Mouse (Mus musculus) lung, adult 18-20 months (tissue): ENCODE results near the gene Mmp9.

Experiments
- DNase-seq, 2 experiments: peaks; one replicate each; pipeline ENCODE4 v3.0.0; 2022; ENCODE audit warnings: mixed read lengths in 2 of 2

Mmp9 gene

DNA sequence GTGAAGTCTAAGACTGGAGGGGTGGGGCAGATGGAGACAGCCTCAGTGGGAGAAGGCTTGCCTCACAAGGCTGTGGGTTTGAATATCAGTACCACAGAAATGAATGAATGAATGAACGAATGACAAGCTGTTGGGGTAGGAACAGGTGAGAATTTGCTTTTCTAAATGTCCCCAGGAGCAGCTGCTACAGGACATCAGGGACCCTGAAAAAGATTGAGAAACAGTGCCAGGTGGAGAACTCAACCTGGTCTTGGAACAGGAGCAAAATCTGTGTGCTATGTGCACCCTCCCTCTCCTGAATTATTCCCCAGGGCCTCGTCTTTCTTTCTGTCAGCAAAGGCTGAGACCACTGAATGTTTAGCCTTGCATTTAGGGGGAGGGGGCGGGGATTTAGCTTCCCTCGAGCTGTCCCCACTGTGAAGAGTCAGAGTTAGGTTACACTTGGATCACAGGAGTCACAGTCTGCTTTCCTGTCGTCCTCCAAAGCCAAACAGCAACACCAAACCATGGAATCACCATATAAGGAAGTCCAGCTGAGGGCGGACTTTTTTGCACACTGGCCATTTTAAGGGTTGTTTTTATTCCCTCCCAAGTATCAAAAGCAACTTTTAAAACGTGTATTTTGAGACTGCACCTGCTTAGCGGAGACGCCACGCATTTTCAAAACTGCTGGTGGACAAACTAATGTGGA lies at the start of gene Mmp9:
Mmp9 (plus strand) TSS at position 641 of the 691 bp plus-strand sequence.
- DNase-seq: no peak

DNA sequence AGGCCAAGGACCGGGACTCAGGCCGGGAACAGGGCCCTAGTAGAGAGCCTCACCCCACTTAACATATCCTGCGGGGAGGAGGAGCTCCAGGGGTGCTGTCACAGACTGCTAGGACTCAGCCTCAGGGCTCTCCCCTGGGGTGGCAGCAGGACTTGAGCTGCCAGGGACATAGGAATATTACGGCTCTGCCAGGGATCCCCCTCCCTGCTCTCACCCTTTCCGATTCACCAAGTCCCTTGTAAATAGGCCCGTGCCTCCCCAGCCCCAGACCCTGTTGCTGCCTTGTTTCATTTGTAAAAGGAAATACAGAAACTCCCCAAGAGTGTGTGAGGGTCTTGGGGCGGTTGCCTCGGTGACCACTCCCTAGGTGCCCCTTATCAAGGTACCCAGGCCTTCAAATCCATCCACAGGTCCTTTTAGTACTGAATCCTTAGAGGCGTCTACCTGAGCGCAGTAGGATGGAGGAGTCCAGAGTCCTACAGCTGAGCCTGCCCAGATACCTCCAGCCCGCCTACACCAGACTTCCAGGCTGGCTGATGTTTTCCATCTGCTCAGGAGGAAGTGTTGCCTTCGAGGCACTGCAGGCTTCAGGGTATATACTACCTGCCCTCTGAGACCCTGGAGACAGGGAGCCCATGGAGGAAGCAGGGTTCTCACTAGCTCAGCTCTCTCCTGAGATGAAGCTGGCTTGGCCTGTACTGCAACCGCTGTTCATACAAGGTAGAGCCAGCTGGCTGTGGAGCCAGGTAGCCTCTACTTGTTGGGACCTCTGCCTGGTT lies 49.3 kb upstream of the Mmp9 start:
- no peak for DNase-seq

DNA sequence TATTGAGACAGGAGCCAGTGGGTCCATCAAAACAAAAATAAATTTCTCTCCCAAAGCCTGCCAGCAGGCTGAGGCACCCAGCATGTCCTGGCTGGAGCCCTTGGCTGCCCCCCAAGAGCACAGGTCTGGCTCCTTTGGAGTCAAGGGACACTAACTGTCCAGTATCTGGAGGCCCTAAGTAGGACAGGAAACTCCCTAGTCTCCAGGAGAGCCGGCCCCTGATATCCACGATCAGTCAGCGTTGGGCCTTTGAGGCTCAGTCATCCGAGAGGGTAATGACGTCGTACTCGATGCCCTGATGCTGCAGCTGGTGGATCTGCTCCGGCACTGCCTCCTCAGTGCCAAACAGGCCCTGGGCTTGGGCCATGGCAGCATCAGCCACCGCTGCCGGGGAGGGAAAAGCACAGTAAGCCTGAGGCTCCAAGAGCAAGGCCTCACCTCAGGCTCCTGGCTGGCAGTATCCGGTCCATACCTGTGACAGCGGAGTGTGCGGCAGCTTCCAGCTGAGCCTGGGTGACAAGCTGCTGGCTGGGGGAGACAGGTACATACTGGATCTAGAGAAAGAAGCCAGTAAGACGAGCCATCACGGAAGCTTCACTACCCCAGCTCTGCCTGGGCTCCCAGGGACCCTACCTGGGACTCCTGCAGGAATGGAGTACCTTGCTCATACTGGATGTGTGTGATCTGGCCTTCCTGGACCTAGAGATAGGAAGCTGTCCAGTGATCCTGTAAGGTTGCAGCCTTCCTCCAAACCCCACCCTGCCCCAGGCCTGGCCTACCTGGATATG lies 48.5 kb upstream of the Mmp9 start:
- no peak for DNase-seq

DNA sequence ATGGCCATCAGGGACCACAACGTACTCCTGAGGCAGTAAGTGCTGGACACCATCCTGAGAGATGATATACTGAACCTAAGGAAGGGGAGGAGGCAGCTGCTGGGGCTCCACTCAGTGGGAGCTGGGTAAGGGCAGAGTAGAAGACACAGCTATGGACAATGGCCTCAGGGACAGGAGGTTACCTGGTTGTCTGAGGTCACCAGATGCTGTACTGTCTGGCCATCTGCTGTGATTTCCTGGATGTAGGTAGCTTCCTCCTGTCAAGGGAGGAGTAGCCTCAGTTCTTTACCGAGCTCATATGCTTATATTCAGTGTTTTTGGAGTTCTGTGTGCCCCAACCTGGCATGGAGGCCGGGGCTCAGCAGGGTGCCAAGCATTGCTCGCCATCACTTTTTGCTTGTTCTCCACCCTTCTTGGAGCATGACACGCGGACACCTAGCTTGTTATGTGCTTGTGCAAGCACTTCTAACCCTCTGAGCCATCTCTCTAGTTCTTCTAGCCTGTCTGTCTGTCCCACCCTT lies 47.8 kb upstream of the Mmp9 start:
- no peak for DNase-seq

DNA sequence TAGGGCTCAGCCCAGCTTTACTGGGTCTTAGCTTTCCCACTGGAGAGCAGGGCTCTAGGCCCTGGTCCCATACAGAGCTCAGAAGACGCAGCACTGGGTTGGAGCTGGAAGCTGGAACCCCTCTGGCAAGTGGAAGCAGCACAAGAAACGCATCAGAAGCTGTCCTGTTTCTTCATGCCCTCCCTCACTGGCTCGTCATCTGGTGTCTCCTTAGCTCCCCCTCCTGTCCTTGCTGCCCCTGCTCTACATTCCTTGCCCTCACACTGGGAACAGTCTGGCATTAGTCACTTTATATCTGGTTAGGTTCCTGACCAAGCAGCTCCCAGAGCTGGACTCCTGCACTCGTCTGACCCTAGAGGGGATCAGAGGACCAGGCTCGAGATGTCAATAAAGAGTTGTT lies 46.5 kb upstream of the Mmp9 start:
- no peak for DNase-seq

DNA sequence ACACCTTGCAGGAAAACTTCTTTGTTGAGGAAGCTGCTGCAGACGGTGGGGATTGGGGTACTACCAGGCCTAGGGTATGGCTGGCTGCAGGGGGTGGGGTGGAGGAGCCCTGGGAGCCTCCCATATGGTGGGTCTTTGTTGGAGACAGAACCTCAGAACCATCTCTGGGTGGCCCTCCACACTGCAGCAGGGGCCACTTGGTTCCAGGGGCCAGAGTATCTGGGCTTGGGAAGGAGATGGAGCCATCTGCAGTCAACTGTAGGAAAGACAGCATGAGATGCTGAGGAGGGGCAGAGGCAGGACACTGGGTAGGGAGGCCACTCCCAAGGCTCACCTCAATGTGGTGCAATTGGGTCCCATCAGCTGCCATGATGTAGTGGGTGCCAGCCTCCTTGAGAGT lies 45.9 kb upstream of the Mmp9 start:
- DNase-seq: no peak

DNA sequence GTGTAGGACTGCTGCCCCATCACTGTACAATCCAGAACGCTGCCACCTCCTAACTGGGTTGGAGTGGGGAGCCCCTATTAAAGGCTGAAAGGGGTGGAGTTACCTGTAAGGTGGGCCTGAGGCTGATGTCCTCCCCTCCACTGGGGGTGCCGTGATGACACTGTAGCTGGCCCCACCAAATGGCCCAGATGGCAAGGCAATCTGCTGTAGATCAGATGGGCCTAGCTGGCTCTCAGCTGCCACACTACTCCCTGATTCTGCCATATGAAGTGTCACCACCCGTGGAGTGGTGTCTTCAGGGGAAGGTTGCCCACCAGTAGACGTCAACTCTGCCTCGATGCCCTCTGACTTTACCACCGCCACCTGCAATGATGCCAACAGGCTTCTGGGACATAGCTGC lies 44.7 kb upstream of the Mmp9 start:
- no peak for DNase-seq

DNA sequence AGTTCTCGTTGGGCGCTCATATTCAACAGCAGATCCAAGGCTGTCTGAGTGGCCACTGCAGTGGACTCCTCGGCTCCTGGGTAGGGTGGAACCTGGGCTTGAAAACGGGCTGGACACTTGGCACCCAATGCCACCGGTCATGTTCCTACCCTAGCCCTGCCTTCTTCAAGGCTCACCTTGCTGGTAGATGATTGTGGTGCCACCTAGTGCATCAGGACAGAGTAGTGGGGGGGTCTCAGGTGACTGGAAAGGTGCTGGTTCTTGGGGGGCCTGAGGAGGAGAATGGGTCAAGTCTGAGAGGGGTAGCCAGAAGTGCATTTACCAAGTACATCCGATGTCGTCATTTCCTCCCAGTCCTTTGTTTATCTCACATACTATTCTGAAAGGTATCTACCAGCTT lies 42.6 kb upstream of the Mmp9 start:
- no peak for DNase-seq

DNA sequence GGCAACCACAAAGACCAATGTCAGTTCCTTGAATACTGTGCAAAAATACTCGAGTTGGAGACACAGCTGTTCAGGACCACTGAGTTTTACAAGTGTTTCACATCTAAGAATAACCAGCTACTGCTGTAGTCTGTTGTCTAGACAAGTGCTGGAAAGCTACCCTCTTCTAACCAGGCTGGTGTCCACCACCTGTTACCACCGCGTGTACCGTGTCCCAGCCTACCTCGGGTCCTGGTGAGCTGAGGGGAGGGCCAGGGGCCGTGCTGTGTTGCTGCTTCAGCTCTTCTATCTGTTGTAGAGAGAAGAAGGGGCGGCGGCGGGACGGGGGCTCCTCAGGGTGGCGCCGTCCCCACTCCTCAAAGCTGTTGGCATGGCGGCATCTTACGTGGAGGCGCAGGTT lies 41.5 kb upstream of the Mmp9 start:
- no peak for DNase-seq

DNA sequence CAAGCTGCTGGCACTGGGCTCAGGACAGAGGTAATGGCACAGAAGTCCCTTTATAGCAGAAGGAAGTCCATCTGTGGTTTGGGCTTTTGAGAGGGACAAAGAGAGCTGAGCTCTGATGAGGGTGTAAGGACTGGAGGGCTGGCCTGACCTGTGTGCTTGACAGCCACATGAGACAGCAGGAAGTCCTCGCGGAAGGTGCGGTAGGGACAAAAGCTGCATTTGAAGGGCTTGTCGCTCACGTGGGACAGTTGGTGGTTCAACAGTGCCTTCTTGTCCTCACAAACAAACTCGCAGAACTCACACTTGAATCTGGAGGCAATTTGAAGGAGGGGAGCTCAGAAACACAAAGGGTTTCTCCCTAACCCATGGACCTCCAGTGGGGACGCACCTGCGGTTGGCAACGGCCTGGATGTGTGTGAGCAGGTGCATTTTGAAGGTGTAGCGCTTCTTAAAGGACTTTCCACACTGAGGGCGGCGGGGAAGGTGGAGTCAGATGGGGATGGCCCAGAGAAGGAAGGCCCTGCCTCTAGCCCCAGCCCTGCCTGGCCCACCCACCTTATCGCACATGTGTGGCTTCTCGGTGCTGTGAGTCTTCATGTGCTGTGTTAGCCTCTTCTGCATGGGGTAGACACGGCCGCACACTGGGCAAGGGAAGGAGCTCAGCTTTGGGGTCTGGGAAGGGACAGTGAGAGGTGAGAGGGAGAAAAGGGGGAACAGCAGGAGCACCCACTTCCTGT lies 40.7 kb upstream of the Mmp9 start:
- DNase-seq: no peak

DNA sequence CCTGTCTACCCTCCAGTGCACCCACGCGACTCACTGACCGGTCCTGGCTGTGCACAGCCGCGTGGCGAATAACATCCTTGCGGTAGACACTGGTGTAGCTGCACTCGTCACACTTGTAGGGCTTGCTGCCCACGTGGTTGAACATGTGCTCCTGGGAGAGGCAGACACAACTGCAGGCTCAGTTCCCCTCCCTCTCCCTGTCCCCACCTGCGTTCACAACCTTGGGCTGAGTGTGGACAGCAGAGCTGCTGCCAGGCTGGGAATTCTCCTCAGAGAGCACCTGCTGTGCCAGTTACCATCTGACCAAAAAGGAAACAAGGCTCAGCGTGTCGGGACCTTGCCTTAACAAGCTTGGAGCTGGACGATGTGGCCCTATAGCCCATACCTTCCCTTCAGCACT lies 39.2 kb upstream of the Mmp9 start:
- DNase-seq: no peak

DNA sequence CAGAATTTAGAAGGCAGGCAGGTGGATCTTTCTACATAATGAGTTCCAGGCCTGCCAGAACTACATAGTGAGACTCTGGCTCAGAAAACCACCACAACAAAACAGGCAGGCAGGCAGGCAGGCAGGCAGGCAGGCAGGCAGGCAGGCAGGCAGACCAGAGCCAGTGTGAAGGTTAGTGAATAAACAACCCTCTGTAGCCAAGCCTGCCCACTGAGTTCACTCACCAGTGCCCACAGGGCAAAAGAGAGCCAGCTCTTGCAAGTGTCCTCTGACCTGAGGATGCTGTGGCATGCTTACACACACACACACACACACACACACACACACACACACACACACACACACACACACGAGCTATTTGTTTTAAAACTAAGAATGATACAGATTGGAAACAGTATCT lies 37.1 kb upstream of the Mmp9 start:
- DNase-seq: no peak

DNA sequence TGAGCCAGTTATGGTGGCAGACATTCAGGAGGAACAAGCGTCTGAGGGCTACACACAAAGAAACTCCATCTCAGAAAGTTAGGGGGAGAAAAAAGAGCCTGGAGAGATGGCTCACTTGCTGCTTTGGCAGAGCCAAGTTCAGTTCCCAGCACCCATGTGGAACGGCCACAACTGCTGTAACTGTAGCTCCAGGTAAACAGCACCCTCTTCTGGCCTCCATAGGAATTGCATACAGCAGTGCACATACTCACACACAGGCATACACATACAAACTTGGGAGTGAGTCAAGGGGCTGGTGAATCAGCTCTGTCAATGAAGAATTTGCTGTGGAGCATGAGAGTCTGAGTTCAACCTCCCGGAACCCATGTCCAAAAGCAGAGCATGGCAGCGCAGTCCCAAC lies 34.5 kb upstream of the Mmp9 start:
- DNase-seq: no peak

DNA sequence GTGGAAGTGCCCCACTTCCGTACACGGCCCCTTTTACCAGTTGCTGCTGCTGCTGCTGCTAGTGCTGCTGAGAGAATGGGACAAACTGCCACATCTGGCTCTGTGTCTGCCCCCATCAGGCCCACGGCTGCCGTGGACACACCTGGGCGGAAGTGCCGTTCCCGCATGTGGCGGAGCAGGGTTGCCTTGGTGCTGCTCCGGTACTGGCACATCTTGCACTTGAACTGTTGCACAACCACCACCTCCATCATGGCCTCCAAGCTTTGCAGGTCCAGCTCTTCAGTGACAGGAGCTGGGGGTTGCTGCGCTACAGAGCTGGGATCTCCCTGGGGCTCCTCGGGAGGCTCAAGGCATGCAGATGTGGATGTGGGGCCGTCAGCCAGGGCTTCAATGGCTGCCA lies 33.1 kb upstream of the Mmp9 start:
- no peak for DNase-seq

DNA sequence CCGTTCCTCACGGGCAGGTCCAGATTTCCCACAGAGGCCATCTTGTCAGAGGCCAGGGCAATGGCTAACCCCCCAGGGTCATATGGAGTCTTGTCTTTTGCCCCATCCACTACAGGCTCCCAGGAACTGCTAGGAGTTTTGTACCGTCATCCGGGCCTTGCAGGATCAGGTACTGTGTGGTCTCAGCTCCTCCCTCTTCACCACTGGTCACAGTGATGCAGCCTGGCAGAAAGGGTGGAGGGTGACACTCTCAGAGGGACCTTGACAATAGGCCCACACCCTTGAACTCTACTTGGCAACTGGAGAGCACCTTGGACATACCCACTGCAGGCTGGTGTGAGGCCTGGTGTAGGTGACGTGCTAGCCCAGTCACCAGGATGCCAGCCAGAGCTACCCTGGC lies 32.6 kb upstream of the Mmp9 start:
- no peak for DNase-seq

DNA sequence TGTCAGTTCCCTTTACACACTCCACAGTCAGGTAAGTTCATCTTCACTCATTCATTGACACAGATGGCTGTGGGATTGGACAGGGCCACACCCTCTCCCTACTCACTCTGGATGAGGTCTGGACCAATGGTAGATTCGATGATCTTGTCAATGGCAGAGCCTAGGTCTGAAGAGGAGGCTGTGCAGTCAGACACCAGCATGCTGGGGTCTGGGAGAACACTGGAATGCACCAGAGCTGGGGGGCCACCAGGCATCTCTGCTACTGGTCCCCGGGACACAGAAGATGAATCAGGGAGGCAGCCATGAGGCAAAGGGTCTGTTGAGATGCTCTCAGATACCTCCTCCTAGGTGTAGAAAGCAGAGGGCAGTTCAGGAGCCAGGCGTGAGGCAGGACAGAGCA lies 31.5 kb upstream of the Mmp9 start:
- no peak for DNase-seq

DNA sequence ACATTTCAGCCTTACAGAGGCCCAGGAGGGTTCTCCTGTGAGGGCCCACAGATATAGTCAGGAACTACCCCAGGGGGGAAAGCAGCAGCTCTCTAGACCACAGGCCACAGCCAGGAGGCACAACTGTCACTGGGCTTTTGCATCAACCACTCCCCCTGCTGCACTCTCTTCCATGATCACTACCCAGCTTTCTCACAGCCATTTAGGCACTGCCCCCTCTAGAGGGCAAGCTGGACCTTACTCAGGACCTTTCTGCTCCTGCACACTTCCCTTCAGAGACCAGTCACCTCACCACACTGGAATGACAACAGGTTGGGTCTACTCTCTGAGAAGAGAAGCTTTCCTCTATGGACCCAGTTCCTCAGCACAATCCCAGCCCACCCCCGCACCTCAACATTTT lies 31.0 kb upstream of the Mmp9 start:
- DNase-seq: peak; percentile 47 to 53

DNA sequence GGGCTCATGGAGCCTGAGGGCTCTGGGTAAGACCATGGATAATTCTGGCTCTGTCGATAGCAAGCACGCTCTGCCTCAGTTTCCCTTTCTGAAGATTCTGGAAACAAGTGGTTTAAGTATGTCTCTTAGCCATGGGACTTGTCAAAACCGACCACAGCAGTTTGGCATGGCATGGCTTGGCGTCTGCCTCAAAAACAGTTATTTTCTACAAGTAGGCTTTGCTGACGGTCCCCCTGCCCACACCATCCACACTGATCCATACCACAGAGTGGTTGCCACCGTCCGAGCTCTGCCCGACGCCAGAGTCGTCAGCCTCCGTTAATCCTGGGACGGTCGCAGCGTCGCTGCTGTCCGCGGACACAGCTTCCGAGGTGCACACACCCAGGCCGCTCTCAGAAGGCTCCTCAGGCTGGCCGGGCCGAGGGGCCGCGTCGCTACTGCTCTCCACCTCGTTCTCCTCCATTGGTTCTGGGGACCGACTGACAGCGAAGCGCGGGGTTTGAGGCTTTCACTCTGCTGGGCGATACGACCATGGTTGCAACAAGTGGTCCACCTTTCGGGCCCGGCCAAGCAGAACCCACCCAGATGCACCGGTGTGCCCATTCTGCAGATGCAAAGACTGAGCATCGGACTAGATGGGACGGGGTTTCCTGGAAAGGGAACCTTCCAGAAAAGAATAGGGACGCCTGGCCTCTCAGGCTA lies 30.1 kb upstream of the Mmp9 start:
- DNase-seq: no peak

DNA sequence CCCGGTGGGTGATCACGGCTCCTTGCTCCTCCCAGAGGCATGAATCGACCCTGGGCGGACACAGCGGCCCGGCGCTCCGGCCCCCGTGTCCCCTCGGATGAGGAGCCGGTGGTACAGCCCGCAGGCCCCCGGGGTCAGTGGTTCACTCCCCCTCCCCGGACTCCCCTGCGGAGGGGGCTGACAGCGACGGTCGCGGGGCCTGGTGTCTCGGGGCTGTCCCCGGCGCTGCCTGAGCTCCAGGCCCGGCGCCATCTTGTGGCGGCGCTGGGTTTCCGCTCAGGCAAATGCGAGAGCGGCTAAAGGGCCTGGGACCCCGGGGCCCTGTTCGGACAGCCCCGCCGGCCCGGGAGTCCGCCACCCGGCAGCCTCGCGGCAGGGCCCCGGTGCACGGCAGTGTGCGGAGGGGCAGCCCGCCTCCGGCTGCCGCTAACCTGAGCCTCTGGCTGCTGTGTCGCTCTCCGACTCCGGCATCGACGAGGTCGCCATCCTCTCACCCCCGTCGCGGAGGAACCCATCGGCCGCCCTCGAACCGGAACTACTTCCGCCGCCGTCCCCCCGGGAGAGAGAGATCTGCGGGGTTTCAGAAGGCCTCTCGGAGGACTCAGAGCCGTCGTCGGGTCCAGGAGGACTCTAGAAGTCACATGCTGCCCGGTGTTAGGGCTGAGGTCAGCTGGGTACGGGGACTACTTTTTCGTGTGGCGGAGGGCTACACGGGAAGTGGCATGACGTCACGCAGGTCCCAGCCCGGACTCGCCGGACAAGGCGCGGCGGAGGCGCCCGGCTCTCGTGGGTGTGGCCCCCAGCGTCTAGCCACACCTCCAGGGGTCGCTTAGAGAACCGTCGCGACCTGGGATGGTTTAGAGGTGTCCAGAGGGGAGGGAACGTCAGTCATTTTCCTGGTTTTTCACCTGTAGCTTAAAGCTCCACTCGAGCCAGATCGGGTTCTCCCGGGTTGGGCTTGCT lies 29.2 kb upstream of the Mmp9 start, which contains the start of gene Zfp335:
Zfp335 (minus strand) TSS at position 672 of the 963 bp plus-strand sequence.
- peak; percentile 91 to 93 for DNase-seq

DNA sequence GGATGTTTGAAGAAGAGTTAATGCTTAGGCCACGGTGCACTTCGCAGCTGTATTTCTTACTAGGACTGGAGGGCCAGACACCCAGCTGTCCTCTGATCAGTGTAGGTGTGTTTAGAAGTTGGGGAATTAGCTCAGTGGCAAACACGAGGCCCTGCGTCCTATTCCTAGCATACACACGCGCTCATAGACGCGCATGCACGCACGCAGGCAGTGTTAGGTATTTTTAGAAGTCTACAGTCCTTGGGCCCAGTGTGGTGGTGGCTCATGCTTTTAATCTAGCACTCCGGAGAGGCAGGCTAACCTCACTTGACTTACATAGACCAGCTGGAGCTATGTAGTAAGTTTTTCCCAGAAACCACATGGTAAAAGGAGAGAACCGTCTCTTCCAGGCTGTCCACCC lies 28.4 kb upstream of the Mmp9 start:
- DNase-seq: peak; percentile 27 to 32
